Mouse (Mus musculus) spleen, postnatal 14 days (tissue): ENCODE results near the gene Taar8c.
A peak's percentile ranks its signal among the peaks of the same experiment; 100 is the strongest.
"Not testable (repeated sequence)": the region's sequence is repeated elsewhere in the genome, so short reads cannot be mapped to it uniquely, and the experiment has no call there.

ENCODE experiments used
- DNase-seq, 2 experiments: peaks; one replicate each; pipeline ENCODE4 v3.0.0; 2021 to 2022; ENCODE audit warnings: low spot score in 2 of 2

Gene Taar8c

GRCm38 (mm10) chr10:24101812-24102211, at the start of gene Taar8c:
TSS of gene Taar8c (minus strand) at chr10:24101912.
- DNase-seq, result not testable (repeated sequence)

- DNase-seq, result no peak
Observed at GRCm38 (mm10) chr10:24150086-24150485, 48.4 kb upstream of the Taar8c start.

GRCm38 (mm10) chr10:24149135-24149781, 47.5 kb upstream of the Taar8c start, which contains the start of gene Stx7:
TSS of gene Stx7 (plus strand) at chr10:24149302.
- peak; percentile 88 to 90 for DNase-seq

- DNase-seq, result no peak
Observed at GRCm38 (mm10) chr10:24142735-24143134, 41.0 kb upstream of the Taar8c start.

- no peak for DNase-seq
Observed at GRCm38 (mm10) chr10:24138623-24139261, 37.0 kb upstream of the Taar8c start.

GRCm38 (mm10) chr10:24134071-24134645, 32.4 kb upstream of the Taar8c start:
- DNase-seq, result no peak

- DNase-seq, result no peak
Observed at GRCm38 (mm10) chr10:24133132-24133531, 31.4 kb upstream of the Taar8c start.

- DNase-seq, result no peak
Observed at GRCm38 (mm10) chr10:24132273-24132672, 30.6 kb upstream of the Taar8c start.

GRCm38 (mm10) chr10:24131451-24132262, 29.9 kb upstream of the Taar8c start:
- peak in 1 of 2 experiments; percentile 62 for DNase-seq

- DNase-seq, result no peak
Observed at GRCm38 (mm10) chr10:24111116-24111778, 9.5 kb upstream of the Taar8c start.

GRCm38 (mm10) chr10:24109434-24109833, 7.7 kb upstream of the Taar8c start, which contains the start of gene Taar9:
TSS of gene Taar9 (minus strand) at chr10:24109534.
- not testable (repeated sequence) for DNase-seq

GRCm38 (mm10) chr10:24108236-24108635, 6.5 kb upstream of the Taar8c start:
- DNase-seq, result no peak

- no peak for DNase-seq
Observed at GRCm38 (mm10) chr10:24107747-24108146, 6.0 kb upstream of the Taar8c start.

- not testable (repeated sequence) for DNase-seq
Observed at GRCm38 (mm10) chr10:24103299-24103698, 1.6 kb upstream of the Taar8c start.

GRCm38 (mm10) chr10:24097010-24097409, 4.7 kb downstream of the Taar8c start:
- DNase-seq, result not testable (repeated sequence)

- DNase-seq, result no peak
Observed at GRCm38 (mm10) chr10:24092194-24092593, 9.5 kb downstream of the Taar8c start, which contains the start of gene Taar8b. TSS of gene Taar8b (minus strand) at chr10:24092294.

GRCm38 (mm10) chr10:24087168-24087567, 14.5 kb downstream of the Taar8c start:
- no peak for DNase-seq

- no peak for DNase-seq
Observed at GRCm38 (mm10) chr10:24086555-24086954, 15.2 kb downstream of the Taar8c start.

GRCm38 (mm10) chr10:24085936-24086335, 15.8 kb downstream of the Taar8c start:
- no peak for DNase-seq

GRCm38 (mm10) chr10:24080166-24080565, 21.5 kb downstream of the Taar8c start:
- DNase-seq, result peak in 1 of 2 experiments; percentile 19

- not testable (repeated sequence) for DNase-seq
Observed at GRCm38 (mm10) chr10:24076200-24076599, 25.5 kb downstream of the Taar8c start, which contains the start of gene Taar8a. TSS of gene Taar8a (plus strand) at chr10:24076500.
